Mouse (Mus musculus): ENCODE measurements around the gene Nlrp3. TPM values are rescaled to one million over a fixed set of nuclear protein-coding genes. Genes with fewer than 3 reads are reported as not detected.

Gene Nlrp3
- polyA plus RNA-seq, 1 experiment = 0.42 TPM

GRCm38 (mm10) chr11:59518226-59518625 lies 23.1 kb upstream of the Nlrp3 start:
- Histone ChIP-seq H3K27ac (ENCODE audit: insufficient read depth, low read depth, low read length) (no peak overlapping the region), H3K4me1 (ENCODE audit: control insufficient read depth, insufficient read depth, low read length) (no peaks in the 10 kb centered on the region), H3K36me3 (ENCODE audit: control insufficient read depth, insufficient read depth, low read length) (no peaks in the 10 kb centered on the region), H3K4me3 (ENCODE audit: insufficient read depth, low read depth, low read length) (no peak overlapping the region), H3K27me3 (replicated peaks; ENCODE audit: control insufficient read depth, insufficient read depth, low read length) (no peaks in the 10 kb centered on the region)
- 45% methylated on average over 10 of the region's 10 CpGs for WGBS
- peak; percentile 40 for DNase-seq
- no peak for TF ChIP-seq POLR2A (IDR thresholded peaks at IDR 0.05; ENCODE audit: low read depth, low read length)
- TF ChIP-seq CTCF (conservative IDR thresholded peaks at IDR 0.05; ENCODE audit: insufficient read depth, insufficient read length, low read depth, low read length) = no peak

GRCm38 (mm10) chr11:59519741-59520495 lies 21.4 kb upstream of the Nlrp3 start:
- Histone ChIP-seq H3K27me3 (replicated peaks; ENCODE audit: control insufficient read depth, insufficient read depth, low read length) (no peaks in the 10 kb centered on the region), H3K4me1 (ENCODE audit: control insufficient read depth, insufficient read depth, low read length) (no peaks in the 10 kb centered on the region), H3K36me3 (ENCODE audit: control insufficient read depth, insufficient read depth, low read length) (no peaks in the 10 kb centered on the region), H3K4me3 (ENCODE audit: insufficient read depth, low read depth, low read length) (no peak overlapping the region), H3K27ac (ENCODE audit: insufficient read depth, low read depth, low read length) (no peak overlapping the region)
- DNase-seq = no peak
- no peak for TF ChIP-seq CTCF (conservative IDR thresholded peaks at IDR 0.05; ENCODE audit: insufficient read depth, insufficient read length, low read depth, low read length)
- WGBS = 74% methylated on average over 6 of the region's 6 CpGs

GRCm38 (mm10) chr11:59524150-59524549 lies 17.2 kb upstream of the Nlrp3 start:
- TF ChIP-seq POLR2A (IDR thresholded peaks at IDR 0.05; ENCODE audit: low read depth, low read length) (no peak), CTCF (conservative IDR thresholded peaks at IDR 0.05; ENCODE audit: insufficient read depth, insufficient read length, low read depth, low read length) (no peak)
- Histone ChIP-seq H3K4me3 (ENCODE audit: insufficient read depth, low read depth, low read length) (no peak overlapping the region), H3K27me3 (replicated peaks; ENCODE audit: control insufficient read depth, insufficient read depth, low read length) (no peaks in the 10 kb centered on the region), H3K4me1 (ENCODE audit: control insufficient read depth, insufficient read depth, low read length) (no peaks in the 10 kb centered on the region), H3K36me3 (ENCODE audit: control insufficient read depth, insufficient read depth, low read length) (no peaks in the 10 kb centered on the region), H3K27ac (ENCODE audit: insufficient read depth, low read depth, low read length) (no peak overlapping the region)
- WGBS = 96% methylated on average over 2 of the region's 2 CpGs
- DNase-seq = no peak

DNA sequence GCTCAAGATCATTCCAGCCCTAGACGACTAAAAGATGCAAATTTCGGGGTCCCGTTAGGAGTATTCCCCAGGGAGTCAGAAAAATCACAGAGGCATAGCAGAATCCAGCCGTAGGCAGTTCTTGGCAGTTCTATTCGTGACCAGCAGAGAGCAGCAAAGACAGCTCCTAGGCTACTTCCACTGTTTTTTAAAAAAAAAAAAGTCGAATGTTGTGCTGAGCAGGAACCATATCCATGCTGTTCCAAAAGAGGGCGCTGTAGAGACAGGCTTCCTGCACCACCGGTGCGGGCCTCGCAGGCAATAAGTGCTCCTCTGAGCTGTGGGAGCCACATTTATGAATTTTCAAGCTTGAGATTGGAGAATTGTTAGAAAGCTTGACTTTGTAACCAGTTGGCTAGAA lies 16.1 kb upstream of the Nlrp3 start:
- H3K4me1 ChIP-seq (ENCODE audit: control insufficient read depth, insufficient read depth, low read length) = no peaks in the 10 kb centered on the region
- H3K36me3 ChIP-seq (ENCODE audit: control insufficient read depth, insufficient read depth, low read length) = no peaks in the 10 kb centered on the region
- no peak overlapping the region for H3K4me3 ChIP-seq (ENCODE audit: insufficient read depth, low read depth, low read length)
- 2% methylated on average over 10 of the region's 10 CpGs for WGBS
- peak; percentile 85 for DNase-seq
- H3K27me3 ChIP-seq (replicated peaks; ENCODE audit: control insufficient read depth, insufficient read depth, low read length) = no peaks in the 10 kb centered on the region
- no peak for TF ChIP-seq POLR2A (IDR thresholded peaks at IDR 0.05; ENCODE audit: low read depth, low read length)
- TF ChIP-seq CTCF (conservative IDR thresholded peaks at IDR 0.05; ENCODE audit: insufficient read depth, insufficient read length, low read depth, low read length) = peak; percentile 74
- H3K27ac ChIP-seq (ENCODE audit: insufficient read depth, low read depth, low read length) = no peak overlapping the region

DNA sequence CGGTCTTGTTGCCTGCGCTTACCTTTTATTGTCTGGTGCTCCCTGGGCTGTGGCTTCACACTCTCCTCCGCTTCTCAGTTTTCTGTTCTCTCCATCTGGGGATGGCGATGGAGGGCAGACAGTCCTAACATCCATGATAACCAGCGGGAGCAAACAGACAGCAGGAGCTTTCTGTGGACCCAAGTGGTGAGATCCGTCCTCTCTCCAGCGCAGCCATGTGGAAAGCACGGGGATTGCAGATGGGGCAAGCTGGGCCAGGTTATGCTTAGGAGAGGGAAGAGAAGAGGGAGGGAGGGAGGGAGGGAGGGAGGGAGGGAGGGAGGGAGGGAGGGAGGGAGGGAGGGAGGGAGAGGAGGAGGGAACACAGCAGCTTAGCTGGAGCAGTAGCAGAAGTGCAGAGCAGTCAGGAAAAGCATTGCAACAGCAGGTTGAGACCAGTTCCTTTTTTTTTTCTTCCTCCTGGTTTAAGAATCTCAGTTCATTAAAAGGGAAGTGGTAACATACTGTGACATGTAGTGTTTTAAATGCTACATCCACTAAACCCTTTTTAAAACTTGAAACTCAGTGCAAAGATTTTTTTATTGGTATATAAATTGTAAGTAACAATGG lies 14.8 kb upstream of the Nlrp3 start, which contains the start of gene Zkscan17:
TSS of gene Zkscan17 (minus strand) at position 280 of the 609 bp plus-strand sequence.
- Histone ChIP-seq H3K27ac (ENCODE audit: insufficient read depth, low read depth, low read length) (no peak within 1 kb of the TSS), H3K4me1 (ENCODE audit: control insufficient read depth, insufficient read depth, low read length) (no peaks in the 10 kb centered on the region), H3K27me3 (replicated peaks; ENCODE audit: control insufficient read depth, insufficient read depth, low read length) (no peaks in the 10 kb centered on the region), H3K4me3 (ENCODE audit: insufficient read depth, low read depth, low read length) (no peak within 1 kb of the TSS), H3K36me3 (ENCODE audit: control insufficient read depth, insufficient read depth, low read length) (no peaks in the 10 kb centered on the region)
- TF ChIP-seq CTCF (conservative IDR thresholded peaks at IDR 0.05; ENCODE audit: insufficient read depth, insufficient read length, low read depth, low read length) = peak; percentile 39
- no peak for TF ChIP-seq POLR2A (IDR thresholded peaks at IDR 0.05; ENCODE audit: low read depth, low read length)
- DNase-seq = peak; percentile 36
- 46% methylated on average over 8 of the region's 8 CpGs for WGBS

GRCm38 (mm10) chr11:59530221-59530620 lies 11.1 kb upstream of the Nlrp3 start:
- no peak for DNase-seq
- H3K4me1 ChIP-seq (ENCODE audit: control insufficient read depth, insufficient read depth, low read length) = no peaks in the 10 kb centered on the region
- WGBS = 53% methylated on average over 5 of the region's 5 CpGs
- no peak overlapping the region for H3K27ac ChIP-seq (ENCODE audit: insufficient read depth, low read depth, low read length)
- no peak overlapping the region for H3K4me3 ChIP-seq (ENCODE audit: insufficient read depth, low read depth, low read length)
- no peaks in the 10 kb centered on the region for H3K36me3 ChIP-seq (ENCODE audit: control insufficient read depth, insufficient read depth, low read length)
- no peaks in the 10 kb centered on the region for H3K27me3 ChIP-seq (replicated peaks; ENCODE audit: control insufficient read depth, insufficient read depth, low read length)
- no peak for TF ChIP-seq CTCF (conservative IDR thresholded peaks at IDR 0.05; ENCODE audit: insufficient read depth, insufficient read length, low read depth, low read length)
- TF ChIP-seq POLR2A (IDR thresholded peaks at IDR 0.05; ENCODE audit: low read depth, low read length) = no peak

DNA sequence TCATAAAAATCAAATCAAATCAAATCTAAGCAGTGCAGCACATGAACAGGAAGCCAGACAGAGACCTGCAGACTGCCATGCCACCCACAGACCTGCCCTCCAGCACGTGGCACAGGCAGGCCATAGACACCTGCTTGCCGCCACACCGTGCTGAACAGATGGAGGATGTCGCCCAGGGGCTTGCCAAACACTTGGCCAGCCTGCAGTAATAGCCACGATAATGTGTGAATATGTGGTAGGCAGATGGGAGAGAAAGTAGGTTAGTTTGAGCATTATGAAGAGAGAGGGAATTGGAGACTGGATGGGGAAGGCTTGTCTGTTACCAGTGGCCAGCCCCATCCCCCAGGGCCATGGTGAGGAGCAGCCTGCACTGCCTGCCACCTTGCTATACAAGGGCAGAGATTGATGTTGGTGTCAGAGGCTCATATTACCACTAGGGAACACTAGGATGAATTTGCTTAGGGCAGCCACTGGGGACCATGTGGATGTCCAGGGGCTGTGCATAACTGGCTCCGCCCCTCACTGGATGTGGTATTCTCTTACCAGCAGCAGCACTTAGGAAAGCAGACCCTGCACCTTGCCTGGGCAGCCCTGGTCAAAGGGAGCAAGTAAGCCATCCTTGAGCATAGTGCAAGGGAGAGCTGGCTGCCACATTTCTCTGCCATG lies 10.4 kb upstream of the Nlrp3 start:
- Histone ChIP-seq H3K4me1 (ENCODE audit: control insufficient read depth, insufficient read depth, low read length) (no peaks in the 10 kb centered on the region), H3K36me3 (ENCODE audit: control insufficient read depth, insufficient read depth, low read length) (no peaks in the 10 kb centered on the region), H3K27ac (ENCODE audit: insufficient read depth, low read depth, low read length) (no peak overlapping the region), H3K4me3 (ENCODE audit: insufficient read depth, low read depth, low read length) (no peak overlapping the region), H3K27me3 (replicated peaks; ENCODE audit: control insufficient read depth, insufficient read depth, low read length) (no peaks in the 10 kb centered on the region)
- no peak for TF ChIP-seq POLR2A (IDR thresholded peaks at IDR 0.05; ENCODE audit: low read depth, low read length)
- no peak for TF ChIP-seq CTCF (conservative IDR thresholded peaks at IDR 0.05; ENCODE audit: insufficient read depth, insufficient read length, low read depth, low read length)
- no peak for DNase-seq
- 62% methylated on average over 6 of the region's 6 CpGs for WGBS

Data from kidney, adult 2 months (tissue).